Mouse (Mus musculus) midbrain, embryonic 14.5 days (tissue): ENCODE data around the gene 6430548M08Rik. TPM values are rescaled to one million over a fixed set of nuclear protein-coding genes. Genes with fewer than 3 reads are reported as not detected.

ENCODE experiments used
- ATAC-seq: fragments of 200-750 bp; cut with Nextera tagmentation; 2 replicates; pipeline ENCODE4 v1.8.0; 2017; ENCODE audit warnings: moderate number of reproducible peaks, moderate library complexity; ENCODE audit not compliant: low FRiP score, low TSS enrichment
- DNase-seq: peaks from one replicate; pipeline ENCODE4 v3.0.0-alpha.2; 2015
- H3K27ac ChIP-seq: fragments of 300-500 bp; sonication (generic); replicated peaks from 2 replicates; pipeline ENCODE4 v1.5.1; 2014; ENCODE audit warnings: mild to moderate bottlenecking, low read depth, low read length, moderate library complexity
- H3K27me3 ChIP-seq: fragments of 300-500 bp; sonication (generic); 2 replicates; pipeline ENCODE4 v1.6.1; 2014; ENCODE audit warnings: low read length, control low read depth, mixed read lengths; ENCODE audit not compliant: control insufficient read depth, insufficient read depth
- H3K36me3 ChIP-seq: fragments of 300-500 bp; sonication (generic); 2 replicates; pipeline ENCODE4 v1.6.1; 2014; ENCODE audit warnings: low read length, control low read depth; ENCODE audit not compliant: control insufficient read depth, insufficient read depth
- H3K4me1 ChIP-seq: fragments of 300-500 bp; sonication (generic); 2 replicates; pipeline ENCODE4 v1.6.1; 2014; ENCODE audit warnings: mild to moderate bottlenecking, antibody characterized with exemption, low read length, control low read depth; ENCODE audit not compliant: control insufficient read depth, insufficient read depth
- H3K4me2 ChIP-seq: fragments of 300-500 bp; sonication (generic); 2 replicates; pipeline ENCODE4 v1.6.1; 2014; ENCODE audit warnings: mild to moderate bottlenecking, low read length, moderate library complexity
- H3K4me3 ChIP-seq: fragments of 300-500 bp; sonication (generic); replicated peaks from 2 replicates; pipeline ENCODE4 v1.5.1; 2014; ENCODE audit warnings: low read depth, low read length
- H3K9ac ChIP-seq: fragments of 300-500 bp; sonication (generic); replicated peaks from 2 replicates; pipeline ENCODE4 v1.6.1; 2014; ENCODE audit warnings: mild to moderate bottlenecking, low read length, moderate library complexity
- H3K9me3 ChIP-seq: fragments of 300-500 bp; sonication (generic); 2 replicates; pipeline ENCODE4 v1.6.1; 2016; ENCODE audit warnings: low read length, control low read depth, mixed read lengths; ENCODE audit not compliant: control insufficient read depth
- WGBS: fragments of 180-500 bp; shearing (Covaris S2); extraction: QIAGEN DNeasy Blood & Tissue Kit; methylation state at CpG from one replicate; pipeline ENCODE4 v1.1.7; 2014; 5-methylcytosine and 5-hydroxymethylcytosine counted together
- polyA plus RNA-seq: library from polyadenylated mRNA; unstranded; fragments of >200 nt; fragmentation: Nextera tagmentation; extraction: Ambion mirVana; gene quantifications from 2 replicates; pipeline ENCODE4 v1.2.1, GENCODE M21; 2014

The 6430548M08Rik gene
- polyA plus RNA-seq, 1 experiment from 2014 or later, result 35.5 TPM

- WGBS, result 22% methylated on average over 7 of the region's 7 CpGs
- H3K36me3 ChIP-seq, result no peaks in the 10 kb centered on the region
- H3K9ac ChIP-seq, result no peak overlapping the region
- no peaks in the 10 kb centered on the region for H3K27me3 ChIP-seq
- H3K27ac ChIP-seq, result peak overlapping the region; percentile 60
- H3K4me2 ChIP-seq, result no peak overlapping the region
- peak; percentile 55 for DNase-seq
- no peaks in the 10 kb centered on the region for H3K9me3 ChIP-seq
- no peak overlapping the region for H3K4me3 ChIP-seq
- peaks cover 18% of the 10 kb centered on the region for H3K4me1 ChIP-seq
- ATAC-seq, result no peak
Measured at GRCm38 (mm10) chr8:120124836-120125389, 11.0 kb downstream of the 6430548M08Rik start.

- H3K27ac ChIP-seq, result no peak overlapping the region
- H3K9me3 ChIP-seq, result no peaks in the 10 kb centered on the region
- no peaks in the 10 kb centered on the region for H3K36me3 ChIP-seq
- peaks cover 18% of the 10 kb centered on the region for H3K4me1 ChIP-seq
- H3K4me3 ChIP-seq, result no peak overlapping the region
- H3K4me2 ChIP-seq, result no peak overlapping the region
- WGBS, result 21% methylated on average over 14 of the region's 14 CpGs
- no peak for DNase-seq
- ATAC-seq, result no peak
- H3K9ac ChIP-seq, result no peak overlapping the region
- no peaks in the 10 kb centered on the region for H3K27me3 ChIP-seq
Measured at GRCm38 (mm10) chr8:120126357-120127161, 12.6 kb downstream of the 6430548M08Rik start.

GRCm38 (mm10) chr8:120129547-120129946 lies 15.6 kb downstream of the 6430548M08Rik start:
- Histone ChIP-seq H3K4me1 (peaks cover 16% of the 10 kb centered on the region), H3K36me3 (no peaks in the 10 kb centered on the region), H3K9me3 (no peaks in the 10 kb centered on the region), H3K27me3 (no peaks in the 10 kb centered on the region), H3K4me3 (no peak overlapping the region), H3K9ac (no peak overlapping the region), H3K27ac (no peak overlapping the region), H3K4me2 (no peak overlapping the region)
- peak; percentile 53 for DNase-seq
- WGBS, result 44% methylated on average over 4 of the region's 4 CpGs
- no peak for ATAC-seq

GRCm38 (mm10) chr8:120131158-120131557 lies 17.2 kb downstream of the 6430548M08Rik start:
- WGBS, result 83% methylated on average over 8 of the region's 8 CpGs

GRCm38 (mm10) chr8:120133169-120133568 lies 19.2 kb downstream of the 6430548M08Rik start:
- no peak overlapping the region for H3K9ac ChIP-seq
- no peak overlapping the region for H3K4me3 ChIP-seq
- H3K36me3 ChIP-seq, result no peaks in the 10 kb centered on the region
- no peaks in the 10 kb centered on the region for H3K4me1 ChIP-seq
- ATAC-seq, result no peak
- H3K27me3 ChIP-seq, result no peaks in the 10 kb centered on the region
- 88% methylated on average over 7 of the region's 7 CpGs for WGBS
- H3K9me3 ChIP-seq, result no peaks in the 10 kb centered on the region
- no peak overlapping the region for H3K27ac ChIP-seq
- DNase-seq, result no peak
- no peak overlapping the region for H3K4me2 ChIP-seq

More at GRCm38 (mm10) chr8:120131158-120131557, 17.2 kb downstream of the 6430548M08Rik start:
- Histone ChIP-seq H3K36me3 (no peaks in the 10 kb centered on the region), H3K27ac (no peak overlapping the region), H3K9me3 (no peaks in the 10 kb centered on the region), H3K4me3 (no peak overlapping the region), H3K4me1 (peaks cover 8% of the 10 kb centered on the region; the same call in 1 of the 2 replicates), H3K9ac (no peak overlapping the region), H3K4me2 (no peak overlapping the region), H3K27me3 (no peaks in the 10 kb centered on the region)
- DNase-seq, result no peak
- ATAC-seq, result no peak

GRCm38 (mm10) chr8:120135687-120136086 lies 21.7 kb downstream of the 6430548M08Rik start:
- H3K27ac ChIP-seq, result no peak overlapping the region
- ATAC-seq (no peak), DNase-seq (no peak)
- no peaks in the 10 kb centered on the region for H3K27me3 ChIP-seq
- H3K4me2 ChIP-seq, result no peak overlapping the region
- WGBS, result 93% methylated on average over 7 of the region's 7 CpGs
- no peak overlapping the region for H3K4me3 ChIP-seq
- no peaks in the 10 kb centered on the region for H3K4me1 ChIP-seq
- H3K9me3 ChIP-seq, result no peaks in the 10 kb centered on the region
- no peaks in the 10 kb centered on the region for H3K36me3 ChIP-seq
- H3K9ac ChIP-seq, result no peak overlapping the region

- no peaks in the 10 kb centered on the region for H3K9me3 ChIP-seq
- ATAC-seq, result no peak
- no peaks in the 10 kb centered on the region for H3K36me3 ChIP-seq
- H3K4me3 ChIP-seq, result no peak overlapping the region
- H3K27ac ChIP-seq, result no peak overlapping the region
- no peak for DNase-seq
- H3K9ac ChIP-seq, result no peak overlapping the region
- 58% methylated on average over 7 of the region's 7 CpGs for WGBS
- no peaks in the 10 kb centered on the region for H3K4me1 ChIP-seq
- no peaks in the 10 kb centered on the region for H3K27me3 ChIP-seq
- H3K4me2 ChIP-seq, result no peak overlapping the region
Measured at GRCm38 (mm10) chr8:120136618-120137017, 22.7 kb downstream of the 6430548M08Rik start.

GRCm38 (mm10) chr8:120138958-120139357 lies 25.0 kb downstream of the 6430548M08Rik start:
- H3K4me1 ChIP-seq, result peaks cover 4% of the 10 kb centered on the region
- no peaks in the 10 kb centered on the region for H3K27me3 ChIP-seq
- no peak overlapping the region for H3K4me2 ChIP-seq
- no peak for DNase-seq
- WGBS, result 96% methylated on average over 2 of the region's 2 CpGs
- H3K27ac ChIP-seq, result no peak overlapping the region
- H3K36me3 ChIP-seq, result no peaks in the 10 kb centered on the region
- ATAC-seq, result no peak
- no peak overlapping the region for H3K4me3 ChIP-seq
- H3K9ac ChIP-seq, result no peak overlapping the region
- H3K9me3 ChIP-seq, result no peaks in the 10 kb centered on the region

- Histone ChIP-seq H3K4me2 (no peak overlapping the region), H3K36me3 (no peaks in the 10 kb centered on the region), H3K27ac (no peak overlapping the region), H3K9ac (no peak overlapping the region), H3K4me1 (peaks cover 22% of the 10 kb centered on the region), H3K4me3 (no peak overlapping the region), H3K9me3 (no peaks in the 10 kb centered on the region), H3K27me3 (no peaks in the 10 kb centered on the region)
- ATAC-seq, result no peak
- no peak for DNase-seq
- 77% methylated on average over 3 of the region's 3 CpGs for WGBS
Measured at GRCm38 (mm10) chr8:120140769-120141168, 26.8 kb downstream of the 6430548M08Rik start.
